Mouse (Mus musculus) bone marrow, adult 2 months (tissue): ENCODE measurements around the gene Klhl23.

ENCODE experiments used
- CTCF ChIP-seq: fragments of 200-500 bp; IDR thresholded peaks from 2 replicates; pipeline ENCODE4 v1.5.1; 2011; ENCODE audit warnings: low read length, control low read depth; ENCODE audit not compliant: control insufficient read depth, insufficient read depth
- POLR2A ChIP-seq: fragments of 200-500 bp; IDR thresholded peaks from 2 replicates; pipeline ENCODE4 v1.6.1; 2011; ENCODE audit warnings: low read depth, mild to moderate bottlenecking, control low read depth, low read length, borderline replicate concordance; ENCODE audit not compliant: control insufficient read depth

- TF ChIP-seq POLR2A (no peak), CTCF (no peak)
Measured at GRCm38 (mm10) chr2:69777985-69778835, 43.5 kb upstream of the Klhl23 start.
